Mouse (Mus musculus): Measurements from ENCODE around the gene Scamp4.

Gene Scamp4

GRCm38 (mm10) chr10:80602698-80603325 lies at the start of gene Scamp4, which contains the start of gene Adat3:
Gene Scamp4 (plus strand): TSS chr10:80602872.
Gene Adat3 (plus strand): TSS chr10:80602880.
- DNase-seq (ENCODE audit: low spot score): peak; percentile 87

- DNase-seq (ENCODE audit: low spot score): peak; percentile 75
These were observed 49.1 kb upstream of the Scamp4 start for GRCm38 (mm10) chr10:80553575-80553974.

- no peak for DNase-seq (ENCODE audit: low spot score)
These were observed 48.7 kb upstream of the Scamp4 start for GRCm38 (mm10) chr10:80553997-80554396.

GRCm38 (mm10) chr10:80557346-80557965 lies 45.2 kb upstream of the Scamp4 start:
- peak; percentile 60 for DNase-seq (ENCODE audit: low spot score)

GRCm38 (mm10) chr10:80559431-80559830 lies 43.2 kb upstream of the Scamp4 start:
- no peak for DNase-seq (ENCODE audit: low spot score)

- no peak for DNase-seq (ENCODE audit: low spot score)
These were observed 42.1 kb upstream of the Scamp4 start for GRCm38 (mm10) chr10:80560621-80561020.

- DNase-seq (ENCODE audit: low spot score): peak; percentile 82
These were observed 41.3 kb upstream of the Scamp4 start, which contains the start of gene Rexo1 for GRCm38 (mm10) chr10:80561116-80561944. Gene Rexo1 (minus strand): TSS chr10:80561560.

GRCm38 (mm10) chr10:80566375-80567092 lies 36.1 kb upstream of the Scamp4 start:
- DNase-seq (ENCODE audit: low spot score): no peak

- DNase-seq (ENCODE audit: low spot score): no peak
These were observed 33.8 kb upstream of the Scamp4 start for GRCm38 (mm10) chr10:80568876-80569275.

GRCm38 (mm10) chr10:80569664-80570066 lies 33.0 kb upstream of the Scamp4 start:
- no peak for DNase-seq (ENCODE audit: low spot score)

GRCm38 (mm10) chr10:80570419-80570818 lies 32.3 kb upstream of the Scamp4 start:
- DNase-seq (ENCODE audit: low spot score): no peak

- no peak for DNase-seq (ENCODE audit: low spot score)
These were observed 31.5 kb upstream of the Scamp4 start for GRCm38 (mm10) chr10:80570871-80571836.

- DNase-seq (ENCODE audit: low spot score): no peak
These were observed 30.2 kb upstream of the Scamp4 start for GRCm38 (mm10) chr10:80572477-80572876.

- DNase-seq (ENCODE audit: low spot score): no peak
These were observed 28.7 kb upstream of the Scamp4 start for GRCm38 (mm10) chr10:80573944-80574343.

GRCm38 (mm10) chr10:80574896-80575295 lies 27.8 kb upstream of the Scamp4 start:
- no peak for DNase-seq (ENCODE audit: low spot score)

GRCm38 (mm10) chr10:80575925-80576324 lies 26.7 kb upstream of the Scamp4 start:
- DNase-seq (ENCODE audit: low spot score): no peak

- DNase-seq (ENCODE audit: low spot score): no peak
These were observed 26.1 kb upstream of the Scamp4 start for GRCm38 (mm10) chr10:80576351-80577194.

GRCm38 (mm10) chr10:80577195-80578130 lies 25.2 kb upstream of the Scamp4 start, which contains the start of gene Klf16:
Gene Klf16 (minus strand): TSS chr10:80577321.
- DNase-seq (ENCODE audit: low spot score): peak; percentile 97

Data from ovary, adult 18-20 months (tissue).